Mouse (Mus musculus) regulatory T cell (primary cell): Measurements from ENCODE around the gene Cpsf4l.

Source experiments
- in situ Hi-C: fragments of 300-600 bp; cut with MboI, MseI; formaldehyde crosslinking; loops from one replicate; pipeline ENCODE4 v1.15.1; 2025; ENCODE audit warnings: high pct_unique_total_duplicates

Gene Cpsf4l

GRCm38 (mm10) chr11:113736848-113737552, 27.2 kb upstream of the Cpsf4l start:
- in situ Hi-C loops, result no loop called here

GRCm38 (mm10) chr11:113735151-113735550, 25.3 kb upstream of the Cpsf4l start:
- in situ Hi-C loops, result no loop called here

GRCm38 (mm10) chr11:113733631-113734364, 24.0 kb upstream of the Cpsf4l start:
- in situ Hi-C loops, result no loop called here

- in situ Hi-C loops, result no loop called here
These were observed 22.3 kb upstream of the Cpsf4l start for GRCm38 (mm10) chr11:113731945-113732612.

GRCm38 (mm10) chr11:113730879-113731278, 21.1 kb upstream of the Cpsf4l start:
- in situ Hi-C loops, result no loop called here

- in situ Hi-C loops, result no loop called here
These were observed 20.1 kb upstream of the Cpsf4l start for GRCm38 (mm10) chr11:113729917-113730316.

- in situ Hi-C loops, result no loop called here
These were observed 19.4 kb upstream of the Cpsf4l start for GRCm38 (mm10) chr11:113729239-113729638.

GRCm38 (mm10) chr11:113727992-113728391, 18.2 kb upstream of the Cpsf4l start:
- in situ Hi-C loops, result no loop called here

- in situ Hi-C loops, result no loop called here
These were observed 17.4 kb upstream of the Cpsf4l start for GRCm38 (mm10) chr11:113726994-113727888.

- in situ Hi-C loops, result no loop called here
These were observed 15.6 kb upstream of the Cpsf4l start for GRCm38 (mm10) chr11:113725235-113726048.

- in situ Hi-C loops, result no loop called here
These were observed 12.7 kb upstream of the Cpsf4l start for GRCm38 (mm10) chr11:113722405-113723090.

- in situ Hi-C loops, result no loop called here
These were observed 8.1 kb upstream of the Cpsf4l start for GRCm38 (mm10) chr11:113717767-113718424.

- in situ Hi-C loops, result no loop called here
These were observed 6.3 kb upstream of the Cpsf4l start for GRCm38 (mm10) chr11:113716132-113716531.

GRCm38 (mm10) chr11:113715078-113715674, 5.4 kb upstream of the Cpsf4l start:
- in situ Hi-C loops, result no loop called here

- in situ Hi-C loops, result loop anchor here (5.0 kb wide), 1 partner anchor 1161 kb away; no protein-coding TSS in a partner anchor
These were observed 1.2 kb upstream of the Cpsf4l start for GRCm38 (mm10) chr11:113711061-113711460.

- in situ Hi-C loops, result loop anchor here (5.0 kb wide), 1 partner anchor 1162 kb away; no protein-coding TSS in a partner anchor
These were observed 500 bp upstream of the Cpsf4l start for GRCm38 (mm10) chr11:113710257-113710777.

- in situ Hi-C loops, result loop anchor here (5.0 kb wide), 1 partner anchor 38 kb away; no protein-coding TSS in a partner anchor
These were observed 545 bp downstream of the Cpsf4l start for GRCm38 (mm10) chr11:113709272-113709671.

- in situ Hi-C loops, result loop anchor here (5.0 kb wide), 1 partner anchor 39 kb away; no protein-coding TSS in a partner anchor
These were observed 1.1 kb downstream of the Cpsf4l start for GRCm38 (mm10) chr11:113708629-113709213.
